Mouse (Mus musculus) CH12.LX (cell line): ENCODE measurements around the gene Tmem176b. TPM values are rescaled to one million over a fixed set of nuclear protein-coding genes. Genes with fewer than 3 reads are reported as not detected.

Source experiments
- DNase-seq: peaks from one replicate; pipeline ENCODE4 v3.0.0-alpha.2; 2013; ENCODE audit errors: extremely low read depth
- H3K27ac ChIP-seq: 2 replicates; pipeline ENCODE4 v1.5.1; 2012; ENCODE audit warnings: low read depth, mild to moderate bottlenecking, control low read depth, moderate library complexity; ENCODE audit not compliant: insufficient read depth
- H3K27me3 ChIP-seq: replicated peaks from 2 replicates; pipeline ENCODE3; 2012; ENCODE audit warnings: inconsistent platforms
- H3K36me3 ChIP-seq, 2 experiments: replicated peaks in 1 of 2; 2 replicates each; pipeline versions ENCODE3 to v1.6.1; 2012; ENCODE audit warnings: inconsistent platforms in 1 of 2, low read length in 1 of 2, mild to moderate bottlenecking in 1 of 2, mixed read lengths in 1 of 2, moderate library complexity in 1 of 2; ENCODE audit not compliant: control insufficient read depth in 1 of 2, insufficient read depth in 1 of 2
- H3K4me1 ChIP-seq, 2 experiments: 2 replicates each; pipeline ENCODE4 v1.6.1; 2012; ENCODE audit warnings: inconsistent platforms in 1 of 2, moderate library complexity in 1 of 2; ENCODE audit not compliant: insufficient read depth in 2 of 2, control insufficient read depth in 1 of 2
- H3K4me2 ChIP-seq: 2 replicates; pipeline ENCODE4 v1.6.1; 2012; ENCODE audit warnings: low read depth, mild to moderate bottlenecking, control low read depth; ENCODE audit not compliant: poor library complexity, insufficient read depth, severe bottlenecking
- H3K4me3 ChIP-seq, 3 experiments: fragments of 150-350 bp in 1 of 3; sonication (generic) in 1 of 3; replicated peaks in 1 of 3; 2 replicates each; pipeline versions ENCODE3 to v1.5.1; 2011 to 2012; ENCODE audit warnings: low read depth in 2 of 3, low read length in 2 of 3, mild to moderate bottlenecking in 2 of 3, moderate library complexity in 2 of 3, control low read depth in 1 of 3, improper control_type of control experiment in 1 of 3, inconsistent platforms in 1 of 3, mixed read lengths in 1 of 3; ENCODE audit not compliant: poor library complexity in 1 of 3
- H3K79me2 ChIP-seq: replicated peaks from 2 replicates; pipeline ENCODE4 v1.6.1; 2012; ENCODE audit warnings: mild to moderate bottlenecking, moderate library complexity; ENCODE audit not compliant: control insufficient read depth, poor library complexity, insufficient read depth, severe bottlenecking; ENCODE audit errors: extremely low read depth
- H3K9ac ChIP-seq: 2 replicates; pipeline ENCODE4 v1.6.1; 2012; ENCODE audit warnings: low read depth, mild to moderate bottlenecking, control low read depth, moderate library complexity; ENCODE audit not compliant: insufficient read depth
- H3K9me3 ChIP-seq: replicated peaks from 2 replicates; pipeline ENCODE3; 2012; ENCODE audit warnings: low read length, inconsistent platforms, mixed read lengths
- BHLHE40 ChIP-seq: IDR thresholded peaks from 2 replicates; pipeline ENCODE4 v1.6.1; 2011; ENCODE audit warnings: mild to moderate bottlenecking, low read depth, low read length, improper control_type of control experiment
- CHD1 ChIP-seq: IDR thresholded peaks from 2 replicates; pipeline ENCODE4 v1.6.1; 2012; ENCODE audit warnings: low read depth, low read length, improper control_type of control experiment, inconsistent platforms
- CHD2 ChIP-seq: IDR thresholded peaks from 2 replicates; pipeline ENCODE4 v1.6.1; 2011; ENCODE audit warnings: low read length, improper control_type of control experiment
- CTCF ChIP-seq, 2 experiments: IDR thresholded peaks in 1 of 2; conservative IDR thresholded peaks in 1 of 2; 2 replicates each; pipeline ENCODE4 v1.5.1; 2011 to 2012; ENCODE audit warnings: low read depth in 2 of 2, low read length in 2 of 2, improper control_type of control experiment in 1 of 2, inconsistent platforms in 1 of 2, mild to moderate bottlenecking in 1 of 2, moderate library complexity in 1 of 2
- E2F4 ChIP-seq: IDR thresholded peaks from 2 replicates; pipeline ENCODE4 v1.6.1; 2011; ENCODE audit warnings: low read depth, low read length, improper control_type of control experiment; ENCODE audit not compliant: insufficient replicate concordance
- ELF1 ChIP-seq: IDR thresholded peaks from 2 replicates; pipeline ENCODE4 v1.6.1; 2014; ENCODE audit warnings: low read depth, mild to moderate bottlenecking, inconsistent platforms, low read length, improper control_type of control experiment
- EP300 ChIP-seq: IDR thresholded peaks from 2 replicates; pipeline ENCODE4 v1.6.1; 2011; ENCODE audit warnings: low read length, improper control_type of control experiment
- ETS1 ChIP-seq: conservative IDR thresholded peaks from 2 replicates; pipeline ENCODE4 v1.6.1; 2012; ENCODE audit warnings: low read depth, mild to moderate bottlenecking, inconsistent platforms, low read length, improper control_type of control experiment, moderate library complexity
- GABPA ChIP-seq: IDR thresholded peaks from 2 replicates; pipeline ENCODE4 v1.6.1; 2012; ENCODE audit warnings: low read depth, low read length, improper control_type of control experiment, inconsistent platforms; ENCODE audit not compliant: insufficient replicate concordance
- HCFC1 ChIP-seq: IDR thresholded peaks from 2 replicates; pipeline ENCODE4 v1.6.1; 2012; ENCODE audit warnings: low read depth, mild to moderate bottlenecking, inconsistent platforms, low read length, improper control_type of control experiment
- IRF4 ChIP-seq: IDR thresholded peaks from 2 replicates; pipeline ENCODE4 v1.6.1; 2014; ENCODE audit warnings: low read depth, mild to moderate bottlenecking, inconsistent platforms, low read length, improper control_type of control experiment
- JUN ChIP-seq: IDR thresholded peaks from 2 replicates; pipeline ENCODE4 v1.6.1; 2011; ENCODE audit warnings: low read depth, mild to moderate bottlenecking, low read length, improper control_type of control experiment, moderate library complexity; ENCODE audit not compliant: insufficient read depth
- JUND ChIP-seq: conservative IDR thresholded peaks from 2 replicates; pipeline ENCODE4 v1.6.1; 2011; ENCODE audit warnings: low read depth, low read length, improper control_type of control experiment
- MAFK ChIP-seq: IDR thresholded peaks from 2 replicates; pipeline ENCODE4 v1.6.1; 2011; ENCODE audit warnings: low read length, improper control_type of control experiment; ENCODE audit not compliant: insufficient replicate concordance
- MAX ChIP-seq: IDR thresholded peaks from 2 replicates; pipeline ENCODE4 v1.6.1; 2011; ENCODE audit warnings: low read length, improper control_type of control experiment
- MAZ ChIP-seq: IDR thresholded peaks from 2 replicates; pipeline ENCODE4 v1.6.1; 2012; ENCODE audit warnings: low read depth, mild to moderate bottlenecking, inconsistent platforms, low read length, improper control_type of control experiment, moderate library complexity
- MEF2A ChIP-seq: IDR thresholded peaks from 2 replicates; pipeline ENCODE4 v1.6.1; 2014; ENCODE audit warnings: low read depth, mild to moderate bottlenecking, inconsistent platforms, low read length, improper control_type of control experiment, borderline replicate concordance
- NRF1 ChIP-seq: IDR thresholded peaks from 2 replicates; pipeline ENCODE4 v1.6.1; 2014; ENCODE audit warnings: low read depth, mild to moderate bottlenecking, inconsistent platforms, low read length, improper control_type of control experiment, moderate library complexity
- RCOR1 ChIP-seq: conservative IDR thresholded peaks from 2 replicates; pipeline ENCODE4 v1.6.1; 2012; ENCODE audit warnings: low read depth, mild to moderate bottlenecking, inconsistent platforms, low read length, improper control_type of control experiment
- TCF12 ChIP-seq: IDR thresholded peaks from 2 replicates; pipeline ENCODE4 v1.6.1; 2014; ENCODE audit warnings: low read depth, mild to moderate bottlenecking, inconsistent platforms, low read length, improper control_type of control experiment
- UBTF ChIP-seq: IDR thresholded peaks from 2 replicates; pipeline ENCODE4 v1.6.1; 2012; ENCODE audit warnings: low read depth, mild to moderate bottlenecking, inconsistent platforms, low read length, improper control_type of control experiment, moderate library complexity
- USF2 ChIP-seq: conservative IDR thresholded peaks from 2 replicates; pipeline ENCODE4 v1.6.1; 2011; ENCODE audit warnings: low read depth, low read length, improper control_type of control experiment
- ZC3H11A ChIP-seq: IDR thresholded peaks from 2 replicates; pipeline ENCODE4 v1.6.1; 2012; ENCODE audit warnings: low read depth, mild to moderate bottlenecking, inconsistent platforms, low read length, improper control_type of control experiment
- dilution Hi-C: fragments of 300-500 bp; cut with MboI; formaldehyde crosslinking; loops from 2 replicates; pipeline ENCODE4 v1.14.3; 2020; ENCODE audit warnings: low sequenced_read_pairs; ENCODE audit not compliant: extremely low pct_unique_long_range_greater_than_20kb, extremely low pct_ligation_motif_present
- in situ Hi-C: fragments of 300-500 bp; cut with MboI; formaldehyde crosslinking; loops from 3 replicates; pipeline ENCODE4 v1.14.3; 2019; ENCODE audit warnings: low sequenced_read_pairs, low pct_ligation_motif_present, low pct_unique_long_range_greater_than_20kb, mixed read lengths
- polyA plus RNA-seq: library from polyadenylated mRNA; unstranded; fragments of >175 nt; gene quantifications from 2 replicates; pipeline ENCODE4 v1.2.1, GENCODE M21; 2012; ENCODE audit warnings: low read depth; ENCODE audit not compliant: insufficient read length
- total RNA-seq, 2 experiments: library from RNA; depleted of rRNA; stranded (reverse); fragments of 300-350 nt in 1 of 2; fragments of >200 nt in 1 of 2; gene quantifications; 2 replicates each; pipeline ENCODE4 v1.2.3; 2012 to 2014

Gene Tmem176b
- total and polyA plus RNA-seq, 3 experiments: 43.3 to 162 (median 89.8) TPM

DNA sequence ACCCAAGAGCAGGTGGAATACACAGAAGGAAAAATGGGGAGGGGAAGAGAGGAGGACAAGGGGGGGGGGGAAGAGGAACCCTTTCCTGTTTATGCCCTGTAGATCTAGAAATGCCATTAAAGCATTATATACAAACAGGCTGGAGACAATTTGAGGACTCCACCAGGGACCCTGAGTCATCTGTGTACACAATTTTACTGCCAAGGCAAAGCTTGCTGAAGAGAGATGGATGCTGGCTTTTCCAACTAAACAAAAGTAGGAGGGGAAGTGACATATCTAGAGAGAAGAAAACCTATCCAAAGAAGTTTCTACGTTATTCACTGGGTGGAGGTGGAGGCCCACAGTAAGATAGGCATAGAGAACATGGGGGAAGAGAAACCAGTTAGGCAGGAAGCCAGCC is 11.1 kb downstream of the Tmem176b start:
- Histone ChIP-seq H3K4me3 (no peak overlapping the region), H3K27me3 (no peaks in the 10 kb centered on the region), H3K4me2 (peak overlapping the region; percentile 8; the same call in 1 of the 2 replicates), H3K9ac (peak overlapping the region; percentile 13; the same call in 1 of the 2 replicates), H3K27ac (no peak overlapping the region), H3K79me2 (no peaks in the 10 kb centered on the region), H3K36me3 (peaks cover under 1 to 29% of the 10 kb centered on the region in 2 experiments), H3K4me1 (peaks cover 16 to 68% of the 10 kb centered on the region in 2 experiments), H3K9me3 (no peaks in the 10 kb centered on the region)
- no peak for DNase-seq
- dilution Hi-C loops (no loop called here), in situ Hi-C loops (no loop called here)
- TF ChIP-seq IRF4 (0 out of 2 replicates have a peak, but pooled peaks have one; percentile 30), HCFC1 (no peak), UBTF (no peak), GABPA (no peak), USF2 (no peak), NRF1 (no peak), ETS1 (no peak), MAX (no peak), JUN (no peak)

DNA sequence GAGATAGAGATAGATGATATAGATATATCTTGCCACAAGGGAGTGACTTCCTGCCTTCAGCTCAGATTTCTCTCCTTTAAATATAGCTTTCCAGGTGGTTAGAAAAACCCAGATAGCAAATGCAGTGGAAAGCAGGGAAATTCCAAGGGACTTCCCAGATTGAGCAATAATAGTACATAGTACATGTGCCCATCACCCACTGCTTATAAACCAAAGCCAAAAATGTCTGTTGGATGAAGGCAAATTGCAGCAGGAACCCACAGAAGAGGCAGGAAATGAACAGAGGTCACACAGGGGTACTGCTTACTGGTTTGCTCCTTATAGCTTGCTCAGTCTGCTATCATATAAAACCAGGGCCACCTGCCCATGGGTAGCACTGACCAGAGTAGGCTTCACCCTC is 11.6 kb downstream of the Tmem176b start:
- Histone ChIP-seq H3K9me3 (no peaks in the 10 kb centered on the region), H3K4me2 (peak overlapping the region; percentile 8), H3K79me2 (no peaks in the 10 kb centered on the region), H3K9ac (no peak overlapping the region), H3K27me3 (no peaks in the 10 kb centered on the region), H3K4me3 (no peak overlapping the region), H3K36me3 (peaks cover 0 to 23% of the 10 kb centered on the region in 2 experiments), H3K4me1 (peaks cover 16 to 66% of the 10 kb centered on the region in 2 experiments), H3K27ac (peak overlapping the region; percentile 9; the same call in 1 of the 2 replicates)
- TF ChIP-seq EP300 (peak; percentile 85), ETS1 (peak; percentile 72), MAFK (peak; percentile 38; the same call in 1 of the 2 replicates), ZC3H11A (no peak), CHD2 (peak; percentile 85), JUND (peak; percentile 48; the same call in 1 of the 2 replicates), MAZ (no peak), CHD1 (peak; percentile 56), MEF2A (peak; percentile 89), UBTF (no peak), IRF4 (peak; percentile 70), E2F4 (no peak), BHLHE40 (peak; percentile 74), MAX (peak; percentile 34; the same call in 1 of the 2 replicates), TCF12 (peak; percentile 78), ELF1 (0 out of 2 replicates have a peak, but pooled peaks have one; percentile 30), RCOR1 (0 out of 2 replicates have a peak, but pooled peaks have one; percentile 50), CTCF (conservative IDR thresholded peaks at IDR 0.05 in 1 of 2, IDR thresholded peaks at IDR 0.05 in 1 of 2; ENCODE audit: low read depth in 2 of 2, low read length in 2 of 2) (no peak)
- DNase-seq: peak; percentile 61
- in situ Hi-C loops (no loop called here), dilution Hi-C loops (no loop called here)
